Mouse (Mus musculus) frontal cortex, postnatal 14 days (tissue): ENCODE data around the gene Gm49661.

Experiments used
- DNase-seq, 2 experiments: peaks; one replicate each; pipeline ENCODE4 v3.0.0; 2022; ENCODE audit warnings: low spot score in 2 of 2

The Gm49661 gene

GRCm38 (mm10) chr8:84969241-84970134 is at the start of gene Gm49661, which contains the start of the genes Prdx2 and Rnaseh2a:
Gm49661 (minus strand) TSS chr8:84969433.
Prdx2 (plus strand) TSS chr8:84969587.
Rnaseh2a (minus strand) TSS chr8:84969767.
- DNase-seq, result peak; percentile 51 to 67

DNA sequence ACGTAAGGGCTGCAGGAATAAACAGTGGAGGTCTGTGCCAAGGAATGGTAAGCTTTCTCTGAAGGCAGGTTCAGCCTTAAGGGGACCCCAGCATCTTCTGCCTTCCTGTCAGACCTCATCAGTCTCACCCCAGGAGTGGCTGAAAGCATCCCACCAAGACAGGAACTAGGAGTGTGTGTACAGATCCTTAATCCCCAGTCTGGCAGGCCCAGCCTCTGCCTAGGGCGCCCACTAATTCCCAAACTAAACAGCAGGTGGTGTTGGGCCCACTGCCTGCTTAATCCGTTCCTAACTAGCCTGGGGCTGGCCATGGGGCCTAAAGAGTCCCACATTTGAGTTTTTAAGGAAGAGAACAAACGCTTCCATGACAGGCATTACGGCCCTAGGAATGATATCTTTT is 48.0 kb upstream of the Gm49661 start:
- DNase-seq, result no peak

DNA sequence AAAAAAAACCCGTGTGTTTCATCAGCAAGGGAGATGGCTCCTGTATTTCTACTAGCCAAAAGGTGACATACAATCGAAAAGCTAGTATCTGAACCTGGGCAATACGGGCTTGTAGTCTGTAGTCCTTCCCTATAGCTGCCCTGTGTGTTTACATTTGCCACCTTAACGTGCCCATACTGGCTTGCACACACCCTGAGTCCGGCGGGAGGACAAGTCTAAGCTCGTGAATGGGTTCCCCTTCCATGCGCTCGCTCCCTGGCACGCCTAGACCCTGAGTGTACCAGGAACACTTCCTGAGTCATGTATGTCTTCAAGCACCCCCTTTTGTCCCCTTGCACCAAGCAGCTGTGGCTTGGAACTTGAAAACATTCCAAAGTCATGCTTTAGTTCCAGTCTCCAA is 47.5 kb upstream of the Gm49661 start:
- DNase-seq, result no peak

- no peak for DNase-seq
These were observed 45.2 kb upstream of the Gm49661 start, which contains the start of gene Best2 for GRCm38 (mm10) chr8:85014431-85014830. Best2 (minus strand) TSS chr8:85014531.

- DNase-seq, result peak; percentile 58 to 73
These were observed 44.1 kb upstream of the Gm49661 start for GRCm38 (mm10) chr8:85013230-85013840.

DNA sequence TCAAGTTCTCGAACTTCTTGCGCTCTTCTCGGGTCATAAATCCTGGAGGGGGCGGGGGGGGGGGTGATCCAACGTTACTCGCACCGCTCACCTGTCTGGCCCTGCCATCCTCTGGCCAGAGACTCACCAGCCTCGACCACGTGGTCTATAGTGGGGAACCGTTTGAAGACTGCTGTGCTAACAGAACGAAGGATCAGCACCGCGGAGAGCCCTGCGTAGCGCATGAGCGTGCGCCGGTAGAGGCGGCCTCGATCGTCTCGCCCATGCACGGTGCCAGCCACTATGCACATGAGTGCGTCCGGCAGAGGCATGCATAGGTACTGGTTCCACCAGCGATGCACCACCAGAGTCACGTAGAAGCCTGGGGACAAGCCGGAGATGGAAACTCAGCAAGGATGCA is 42.0 kb upstream of the Gm49661 start:
- no peak for DNase-seq

DNA sequence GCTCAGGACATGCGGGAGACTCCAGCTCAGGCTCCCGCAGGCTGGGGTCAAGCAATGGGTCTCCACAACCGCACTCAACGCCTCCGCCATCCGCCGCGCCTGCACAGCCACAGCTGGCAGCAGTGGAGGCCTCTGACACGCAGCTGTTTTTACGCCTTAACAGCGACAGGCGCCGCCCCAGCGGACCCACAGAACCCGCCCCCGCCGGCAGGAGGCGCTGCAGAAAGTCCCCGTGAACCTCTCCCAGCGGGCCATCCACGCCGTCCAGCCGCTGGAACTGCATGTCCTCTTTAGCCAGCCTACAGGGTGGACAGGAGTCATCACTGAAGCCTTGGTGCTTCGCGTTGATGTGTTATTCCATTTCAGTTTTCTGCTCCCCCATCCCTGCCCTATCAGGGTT is 38.5 kb upstream of the Gm49661 start:
- DNase-seq, result no peak

- DNase-seq, result peak; percentile 76 to 87
These were observed 28.5 kb upstream of the Gm49661 start for GRCm38 (mm10) chr8:84997649-84998295.

- no peak for DNase-seq
These were observed 27.7 kb upstream of the Gm49661 start for GRCm38 (mm10) chr8:84996978-84997377.

GRCm38 (mm10) chr8:84995680-84996079 is 26.4 kb upstream of the Gm49661 start:
- no peak for DNase-seq

- DNase-seq, result no peak
These were observed 25.1 kb upstream of the Gm49661 start for GRCm38 (mm10) chr8:84994375-84994774.

DNA sequence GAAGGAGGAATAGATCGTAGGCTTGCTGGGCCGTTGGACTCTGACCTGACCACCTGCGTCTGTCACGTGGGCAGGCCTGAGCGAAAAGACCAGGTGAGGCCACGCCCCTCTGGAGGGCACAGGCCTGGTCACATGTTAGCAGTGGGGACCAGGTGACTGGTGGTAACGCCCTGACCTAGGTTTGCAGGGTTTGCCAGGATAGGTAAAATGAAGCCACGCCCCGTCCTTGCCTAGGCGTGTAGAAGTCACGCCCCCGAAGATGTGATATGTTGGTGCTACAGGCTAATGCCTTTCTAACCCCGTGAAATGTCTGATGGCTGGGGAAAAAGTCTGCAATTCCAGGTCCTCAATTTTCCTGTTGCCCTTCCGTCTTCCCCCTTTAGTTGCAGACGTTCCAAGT is 21.6 kb upstream of the Gm49661 start:
- DNase-seq, result no peak

GRCm38 (mm10) chr8:84990349-84990748 is 21.1 kb upstream of the Gm49661 start, which contains the start of gene Hook2:
Hook2 (plus strand) TSS chr8:84990603.
- DNase-seq, result peak; percentile 96 to 97

GRCm38 (mm10) chr8:84989810-84990209 is 20.6 kb upstream of the Gm49661 start:
- peak; percentile 83 to 88 for DNase-seq

- no peak for DNase-seq
These were observed 20.1 kb upstream of the Gm49661 start for GRCm38 (mm10) chr8:84989311-84989731.

DNA sequence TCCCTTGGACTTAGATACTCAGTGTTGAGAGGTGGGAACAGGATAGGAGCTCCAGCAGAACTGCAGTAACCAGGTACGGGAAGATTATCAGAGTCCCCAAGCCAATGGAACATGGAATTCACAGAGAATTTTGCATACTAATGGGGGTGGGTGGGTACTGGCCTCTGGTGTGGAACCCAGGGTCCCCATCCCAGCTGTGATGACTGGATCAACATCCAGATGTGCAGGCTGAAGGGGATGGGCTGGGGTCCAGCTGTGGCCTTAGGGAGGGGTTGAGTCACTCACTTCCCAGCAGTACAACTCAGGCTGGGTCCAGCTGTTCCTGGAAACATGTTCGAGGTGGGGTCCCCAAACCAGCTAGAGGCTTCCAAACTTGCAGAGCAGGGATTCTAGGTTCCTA is 18.7 kb upstream of the Gm49661 start:
- DNase-seq, result no peak

DNA sequence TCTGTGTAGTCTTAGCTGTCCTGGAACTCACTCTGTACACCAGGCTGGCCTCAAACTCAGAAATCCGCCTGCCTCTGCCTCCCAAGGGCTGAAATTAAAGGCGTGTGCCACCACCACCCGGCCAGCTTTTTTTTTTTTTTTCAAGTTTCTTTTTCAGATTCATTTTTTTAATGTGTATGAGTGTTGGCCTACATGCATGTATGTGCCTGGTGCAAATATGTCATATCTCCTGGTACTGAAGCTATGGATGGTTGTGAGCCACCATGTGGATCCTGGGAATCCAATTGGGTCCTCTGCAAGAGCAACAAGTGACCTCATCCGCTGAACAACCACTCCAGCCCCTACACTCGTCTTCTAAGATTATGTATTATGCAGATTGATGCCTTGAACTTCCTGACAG is 18.2 kb upstream of the Gm49661 start:
- no peak for DNase-seq

- DNase-seq, result no peak
These were observed 17.2 kb upstream of the Gm49661 start for GRCm38 (mm10) chr8:84986379-84986945.

DNA sequence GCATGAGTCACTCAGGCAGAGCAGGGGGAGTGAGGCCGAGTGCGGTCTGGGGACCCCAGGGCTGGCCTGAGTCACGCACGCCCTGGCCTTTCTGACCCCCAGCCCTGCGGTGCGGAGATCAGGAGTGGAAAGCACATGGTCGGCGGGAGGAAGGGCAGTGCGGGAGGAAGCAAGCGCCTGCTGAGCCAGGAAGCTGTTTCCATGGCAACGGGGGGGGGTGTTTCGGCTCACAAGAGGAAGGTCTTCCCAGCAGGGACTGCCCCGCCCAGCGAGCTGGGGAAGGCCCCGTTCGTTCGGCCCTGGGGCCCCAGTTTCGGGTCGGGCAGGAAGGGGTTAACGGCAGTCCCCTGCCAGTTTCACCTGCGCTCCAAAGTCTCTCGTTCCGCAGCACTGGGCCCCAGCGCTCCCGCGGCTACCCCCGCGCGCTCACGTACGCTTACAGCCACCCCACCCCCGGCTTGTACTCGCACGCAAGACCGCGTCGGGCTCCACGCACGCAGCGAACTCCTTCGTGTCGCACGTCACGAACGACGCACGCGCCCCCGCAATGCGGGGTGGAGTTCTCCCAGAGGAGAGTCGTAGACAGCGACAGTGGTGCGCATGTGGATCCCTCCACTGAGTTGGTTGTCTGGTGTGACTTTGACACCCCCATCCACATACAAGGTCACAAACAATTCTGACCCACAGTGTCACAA is 16.6 kb upstream of the Gm49661 start:
- peak; percentile 90 to 92 for DNase-seq

DNA sequence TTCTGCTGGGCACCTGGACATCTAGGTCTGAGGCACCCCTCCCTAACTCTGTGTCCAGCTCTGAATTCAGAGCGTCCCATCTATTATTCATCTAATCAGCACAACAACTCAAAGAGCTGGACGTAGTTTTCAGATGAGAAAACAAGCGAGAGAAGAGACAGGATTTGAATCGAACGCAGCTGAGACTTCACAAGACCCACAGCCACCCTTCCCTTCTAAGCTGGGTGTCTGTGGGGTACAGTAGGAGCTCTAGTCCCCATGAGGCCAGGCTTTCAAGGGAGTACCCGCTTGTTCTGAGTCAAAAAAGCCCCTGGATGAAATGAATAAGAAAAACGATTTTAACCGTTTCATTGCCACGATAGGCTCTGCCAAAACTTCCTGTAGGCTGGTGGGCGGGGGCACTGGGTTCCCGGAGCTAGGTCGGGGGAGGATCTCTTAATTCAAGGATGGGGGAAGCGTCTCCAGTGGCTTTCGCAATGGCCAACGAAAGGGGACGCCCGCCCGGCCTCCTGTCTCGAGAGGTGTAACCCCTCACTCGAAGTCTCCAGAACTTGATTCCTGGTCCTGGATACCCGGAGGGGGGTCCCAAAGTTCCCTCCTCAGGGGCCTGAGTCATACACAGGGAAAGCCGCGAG is 15.9 kb upstream of the Gm49661 start:
- no peak for DNase-seq
